Mouse (Mus musculus) CD4-positive, CD25-positive, alpha-beta regulatory T cell, adult 2 months (primary cell): ENCODE results near the gene Gm21093.
"Not testable (repeated sequence)": the region's sequence is repeated elsewhere in the genome, so short reads cannot be mapped to it uniquely, and the experiment has no call there.

Source experiments
- DNase-seq: peaks from one replicate; pipeline ENCODE4 v3.0.0-alpha.2; 2012; ENCODE audit warnings: low read depth, low spot score

The Gm21093 gene

GRCm38 (mm10) chr4:42034626-42035025 lies at the start of gene Gm21093:
TSS of gene Gm21093 (minus strand) at chr4:42034726.
- not testable (repeated sequence) for DNase-seq
